Mouse (Mus musculus) adrenal gland, postnatal 14 days (tissue): Measurements from ENCODE around the gene Akap11. TPM values are rescaled to one million over a fixed set of nuclear protein-coding genes. Genes with fewer than 3 reads are reported as not detected.
"Not testable (repeated sequence)": the region's sequence is repeated elsewhere in the genome, so short reads cannot be mapped to it uniquely, and the experiment has no call there.

ENCODE experiments used
- DNase-seq: peaks from one replicate; pipeline ENCODE4 v3.0.0; 2021; ENCODE audit warnings: mixed read lengths
- long read RNA-seq, 2 experiments: library from polyadenylated mRNA; stranded (forward); transcript quantifications; one replicate each; pipeline ENCODE4 v2.0.0; 2021
- total RNA-seq: library from RNA; stranded (reverse); gene quantifications from 2 replicates; pipeline ENCODE4 v1.2.3, GENCODE M21; 2021

Gene Akap11
- 44.7 and 45.3 TPM in 2 replicates for total RNA-seq
- long read RNA-seq, experiment 1, partial matches to known transcripts, result 0 of 4 reads
- long read RNA-seq, experiment 1, other reads (novel, unspliced or antisense), result 3 of 4 reads
- long read RNA-seq, experiment 2, partial matches to known transcripts, result 0 of 3 reads
- long read RNA-seq, experiment 2, other reads (novel, unspliced or antisense), result 3 of 3 reads

- DNase-seq, result peak; percentile 97
Measured at GRCm38 (mm10) chr14:78536281-78537165, at the start of gene Akap11. TSS of gene Akap11 (minus strand) at chr14:78536808.

DNA sequence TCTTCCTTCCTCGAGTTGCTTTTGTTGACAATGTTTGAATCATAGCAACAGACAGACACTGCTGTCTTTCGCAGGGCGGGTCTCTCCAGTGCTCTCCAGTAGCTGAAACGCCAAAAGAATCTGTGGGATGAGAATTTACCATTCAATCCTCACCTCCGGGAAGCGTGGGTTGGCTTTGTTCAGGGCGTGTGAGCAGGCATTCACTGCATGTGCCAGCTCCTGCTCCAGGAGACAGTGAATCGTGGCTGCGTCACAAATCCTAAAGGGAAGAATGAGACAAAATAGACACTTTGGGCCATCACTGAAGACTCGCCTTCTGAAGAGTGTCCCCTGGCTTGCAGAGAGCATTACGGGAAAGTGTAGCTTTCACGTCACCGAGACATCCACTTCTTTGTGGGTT, 47.6 kb upstream of the Akap11 start:
- no peak for DNase-seq

GRCm38 (mm10) chr14:78583168-78583567, 46.6 kb upstream of the Akap11 start:
- DNase-seq, result no peak

GRCm38 (mm10) chr14:78575899-78576298, 39.3 kb upstream of the Akap11 start:
- no peak for DNase-seq

- DNase-seq, result no peak
Measured at GRCm38 (mm10) chr14:78568410-78568809, 31.8 kb upstream of the Akap11 start.

GRCm38 (mm10) chr14:78566431-78566830, 29.8 kb upstream of the Akap11 start:
- no peak for DNase-seq

- DNase-seq, result no peak
Measured at GRCm38 (mm10) chr14:78564292-78564691, 27.7 kb upstream of the Akap11 start.

GRCm38 (mm10) chr14:78563211-78563610, 26.6 kb upstream of the Akap11 start:
- no peak for DNase-seq

- DNase-seq, result no peak
Measured at GRCm38 (mm10) chr14:78562121-78562520, 25.5 kb upstream of the Akap11 start.

DNA sequence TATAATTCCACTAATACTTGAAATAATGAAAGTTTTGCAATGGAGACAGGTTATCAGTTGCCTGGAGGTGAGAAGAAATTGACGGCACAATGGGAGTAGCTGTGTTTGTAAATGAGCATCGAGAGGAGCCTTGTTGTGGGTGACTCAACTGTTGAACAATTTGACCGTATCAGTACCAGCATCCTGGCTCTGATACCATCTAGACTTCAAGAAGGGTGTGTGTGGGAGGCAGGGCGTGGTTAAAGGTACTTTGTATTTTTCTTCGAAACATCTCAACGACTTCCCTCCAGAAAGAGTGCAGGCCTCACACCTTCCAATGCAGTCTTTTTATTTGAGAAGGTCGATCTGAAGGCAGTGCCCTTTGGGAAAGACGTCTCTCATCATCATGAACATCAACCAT, 22.4 kb upstream of the Akap11 start:
- no peak for DNase-seq

DNA sequence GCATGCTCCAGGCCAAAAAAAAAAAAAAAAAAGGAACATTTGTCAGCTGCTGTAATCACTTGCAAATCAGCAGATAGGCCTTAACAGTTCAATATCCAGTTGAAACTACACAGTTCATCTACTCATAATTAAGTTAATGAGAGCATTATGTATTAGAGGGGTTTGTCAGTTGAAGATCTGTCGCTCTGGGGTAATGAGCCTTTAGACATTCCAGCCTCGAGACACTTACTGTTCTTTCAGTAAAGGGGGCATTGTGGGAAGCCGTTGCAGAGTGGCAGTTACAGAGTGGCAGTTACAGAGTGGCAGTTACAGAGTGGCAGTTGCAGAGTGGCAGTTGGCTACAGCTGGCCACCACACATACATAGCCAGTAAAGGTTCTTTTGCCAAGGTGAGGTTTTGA, 18.2 kb upstream of the Akap11 start:
- not testable (repeated sequence) for DNase-seq

DNA sequence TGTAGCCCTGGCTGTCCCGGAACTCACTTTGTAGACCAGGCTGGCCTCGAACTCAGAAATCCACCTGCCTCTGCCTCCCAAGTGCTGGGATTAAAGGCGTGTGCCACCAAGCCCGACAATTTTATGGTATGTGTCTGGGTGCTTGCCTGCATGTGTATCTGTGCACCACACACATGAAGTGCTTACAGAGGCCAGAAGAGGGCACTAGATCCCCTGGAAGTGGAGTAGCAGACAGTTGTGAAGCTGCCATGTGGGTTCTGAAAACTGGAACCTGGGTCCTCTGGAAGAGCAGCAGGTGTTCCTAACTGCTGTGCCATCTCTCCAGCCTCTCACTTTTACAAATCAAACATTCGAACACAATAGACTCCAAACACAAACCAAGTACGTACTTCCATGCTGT, 17.1 kb upstream of the Akap11 start:
- DNase-seq, result no peak

GRCm38 (mm10) chr14:78548807-78549206, 12.2 kb upstream of the Akap11 start:
- no peak for DNase-seq

GRCm38 (mm10) chr14:78541319-78541718, 4.7 kb upstream of the Akap11 start:
- peak; percentile 44 for DNase-seq

DNA sequence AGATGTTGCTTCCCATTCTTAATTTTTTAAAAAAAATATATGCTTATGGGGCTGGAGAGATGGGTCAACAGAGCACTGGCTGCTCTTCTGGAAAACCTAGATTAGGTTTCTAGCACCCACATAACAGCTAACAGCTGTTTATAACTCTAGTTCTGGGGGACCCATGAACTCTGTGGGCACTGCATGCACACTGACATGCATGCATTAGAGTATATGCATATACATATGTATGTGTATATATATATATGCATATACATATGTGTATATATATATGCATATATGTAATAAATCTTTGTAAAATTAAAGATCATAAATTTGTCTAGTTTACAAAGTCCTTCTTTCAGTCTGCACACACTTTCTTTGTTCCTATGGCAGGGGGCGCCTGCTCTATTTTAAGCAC, 3.2 kb upstream of the Akap11 start:
- no peak for DNase-seq

- DNase-seq, result no peak
Measured at GRCm38 (mm10) chr14:78538572-78539320, 2.1 kb upstream of the Akap11 start.

DNA sequence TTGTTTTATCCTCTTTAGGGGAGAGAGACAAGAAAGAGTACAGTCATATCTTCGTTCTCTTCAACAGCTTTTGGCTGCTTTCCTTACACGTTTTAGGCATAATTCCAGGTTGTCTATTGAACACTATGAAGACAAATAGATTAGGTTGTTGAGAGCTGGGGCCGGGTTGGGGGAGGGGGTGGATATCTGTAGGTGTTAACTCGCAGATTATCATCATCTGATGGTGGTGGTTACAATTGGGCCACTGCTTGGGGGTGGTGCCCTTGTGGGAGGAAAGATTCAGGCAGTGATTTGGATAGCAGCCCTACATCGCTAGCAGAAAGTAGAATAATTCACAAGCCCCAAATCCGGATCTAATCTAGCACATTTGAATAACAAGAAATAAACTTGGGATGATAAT, 943 bp upstream of the Akap11 start:
- DNase-seq, result peak; percentile 28

GRCm38 (mm10) chr14:78535366-78535765, 1.2 kb downstream of the Akap11 start:
- DNase-seq, result no peak

DNA sequence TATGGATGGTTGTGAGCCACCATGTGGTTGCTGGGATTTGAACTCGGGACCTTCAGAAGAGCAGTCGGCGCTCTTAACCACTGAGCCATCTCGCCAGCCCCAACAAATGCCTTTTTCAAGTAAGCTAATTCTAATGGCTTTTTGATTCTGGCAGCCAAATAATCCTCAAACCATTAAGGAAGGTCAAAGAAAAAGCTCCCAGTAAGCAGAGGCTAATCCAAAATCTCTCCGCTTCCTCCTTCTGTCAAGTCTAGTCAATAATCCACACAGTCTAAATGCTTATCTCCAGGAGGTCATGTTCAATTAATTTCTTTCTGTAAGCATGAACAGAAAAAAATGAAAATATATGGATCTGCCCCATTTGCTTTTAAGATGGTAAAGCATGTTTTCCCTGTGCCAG, 2.0 kb downstream of the Akap11 start:
- no peak for DNase-seq

- no peak for DNase-seq
Measured at GRCm38 (mm10) chr14:78533701-78534100, 2.9 kb downstream of the Akap11 start.

DNA sequence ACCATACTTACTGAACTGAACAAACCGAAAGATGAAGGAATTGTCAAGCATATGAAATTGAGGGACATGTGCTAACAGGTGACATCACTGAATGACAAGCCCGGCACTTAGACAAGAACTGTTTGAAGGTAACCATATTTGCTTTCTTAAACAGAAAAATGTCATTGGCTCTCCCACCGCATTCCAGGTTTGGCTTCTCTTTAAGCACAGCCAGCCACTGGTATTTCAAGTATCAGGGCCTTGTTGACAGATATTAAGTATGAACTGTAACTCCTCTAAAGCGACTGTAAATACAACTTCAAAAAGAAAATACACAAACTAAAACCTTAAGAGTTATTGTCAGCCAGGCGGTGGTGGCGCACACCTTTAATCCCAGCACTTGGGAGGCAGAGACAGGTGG, 4.3 kb downstream of the Akap11 start:
- DNase-seq, result no peak

GRCm38 (mm10) chr14:78530256-78530655, 6.4 kb downstream of the Akap11 start:
- no peak for DNase-seq
